In the genomic region with DNA sequence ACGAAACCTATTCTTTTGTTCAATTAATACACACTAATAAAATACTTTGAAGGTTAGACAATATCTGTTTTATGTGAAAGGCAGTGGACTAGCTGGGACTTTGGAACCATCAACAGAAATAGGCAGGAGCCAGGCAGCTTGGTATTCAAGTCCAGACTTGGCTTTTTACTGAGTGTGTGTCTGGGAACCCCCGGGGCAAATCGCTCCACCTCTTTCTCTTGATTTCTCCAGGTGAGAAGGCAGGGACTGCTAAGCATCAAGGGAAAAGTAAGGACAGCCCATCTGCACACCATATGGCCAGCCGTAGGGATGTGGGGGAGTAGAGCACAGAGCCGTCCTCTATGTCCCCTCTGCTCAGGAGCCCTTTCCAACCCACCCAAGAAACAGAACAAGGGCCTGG, we compare ENCODE assay signal across 13 mouse cellular contexts.
DNase-seq lines count a peak whose midpoint lies in the region; ATAC-seq and TF ChIP-seq lines count a peak whose summit lies in the region.
"Had no signal": no experiment of that assay in that cellular context is flagged by ENCODE, and none has a peak within 500 bp of the region (broad histone marks: within the 10 kb centered on the region; RNA-seq: fewer than 3 reads in every experiment).

No protein-coding gene starts in this region.

- H3K4me2 ChIP-seq in liver, embryonic 11.5 days, result no peak overlapping the region
- H3K4me2 ChIP-seq in hindbrain, postnatal 0 days (ENCODE audit: low read depth, low read length), result no peak overlapping the region
- H3K4me2 ChIP-seq: heart, embryonic 11.5 days; hindbrain, embryonic 15.5 days; limb, embryonic 12.5 days had no signal

- TF ChIP-seq POLR2A in liver, adult 2 months (IDR thresholded peaks at IDR 0.05; ENCODE audit: extremely low read depth, insufficient read depth, low read length), result no peak

- peaks cover 7% of the 10 kb centered on the region for H3K4me1 ChIP-seq in liver, adult 2 months (ENCODE audit: control insufficient read depth, insufficient read depth, low read length)
- 0 out of 2 replicates have a peak, but pooled peaks cover 3% of the 10 kb centered on the region for H3K4me1 ChIP-seq in liver, embryonic 11.5 days (replicated peaks; ENCODE audit: control insufficient read depth, insufficient read depth, low read length)
- no peaks in the 10 kb centered on the region for H3K4me1 ChIP-seq in hindbrain, postnatal 0 days (ENCODE audit: insufficient read depth, low read length)

- H3K9ac ChIP-seq in liver, adult 2 months (ENCODE audit: low read depth, low read length), result no peak overlapping the region
- H3K9ac ChIP-seq in liver, embryonic 11.5 days (ENCODE audit: low read depth, low read length), result no peak overlapping the region
- no peak overlapping the region for H3K9ac ChIP-seq in hindbrain, postnatal 0 days (replicated peaks; ENCODE audit: low read length)
- H3K9ac ChIP-seq: hindbrain, embryonic 15.5 days; limb, embryonic 12.5 days had no signal

- H3K27me3 ChIP-seq in liver, adult 2 months (ENCODE audit: control insufficient read depth, insufficient read depth, low read length), result no peaks in the 10 kb centered on the region
- H3K27me3 ChIP-seq in liver, embryonic 11.5 days (replicated peaks; ENCODE audit: control insufficient read depth, insufficient read depth, low read length), result no peaks in the 10 kb centered on the region; the same call in 1 of the 2 replicates
- no peaks in the 10 kb centered on the region for H3K27me3 ChIP-seq in hindbrain, postnatal 0 days (ENCODE audit: insufficient read depth, low read length)
- H3K27me3 ChIP-seq: hindbrain, embryonic 15.5 days had no signal

- no peak overlapping the region for H3K4me3 ChIP-seq in liver, adult 2 months (ENCODE audit: insufficient read depth, low read depth, low read length)
- H3K4me3 ChIP-seq in liver, embryonic 11.5 days (ENCODE audit: low read depth, low read length), result no peak overlapping the region
- H3K4me3 ChIP-seq in hindbrain, postnatal 0 days (ENCODE audit: low read length), result no peak overlapping the region
- H3K4me3 ChIP-seq: erythroblast, embryonic 14.5 days; hindbrain, embryonic 15.5 days; limb, embryonic 12.5 days had no signal

- H3K79me2 ChIP-seq in liver, adult 2 months (ENCODE audit: control insufficient read depth, insufficient read depth, low read length), result no peaks in the 10 kb centered on the region

- no peak for TF ChIP-seq CTCF in liver, adult 2 months (IDR thresholded peaks at IDR 0.05; ENCODE audit: low read depth, low read length)
- TF ChIP-seq CTCF in hindbrain, postnatal 0 days (IDR thresholded peaks at IDR 0.05; ENCODE audit: low read depth), result no peak

- intact Hi-C loops in left cerebral cortex, postnatal 10 days (cut with DNase I), result loop anchor here (10.0 kb wide), 1 partner anchor 95 kb away; no protein-coding TSS in a partner anchor

- H3K9me3 ChIP-seq in liver, embryonic 11.5 days (ENCODE audit: control insufficient read depth, low read length), result no peaks in the 10 kb centered on the region
- no peaks in the 10 kb centered on the region for H3K9me3 ChIP-seq in hindbrain, postnatal 0 days (ENCODE audit: low read length)
- H3K9me3 ChIP-seq: hindbrain, embryonic 15.5 days; limb, embryonic 12.5 days had no signal

- peak; percentile 31 for DNase-seq in cerebellum, adult 9-11 months
- DNase-seq in cerebellum, postnatal 36 days, result no peak
- DNase-seq in liver, adult 2 months (ENCODE audit: extremely low read depth, low read depth, low spot score), result peak; percentile 28
- no peak for DNase-seq in liver, embryonic 11.5 days (ENCODE audit: low spot score)
- peak; percentile 43 for DNase-seq in ZHBTc4 (ENCODE audit: low read depth, low spot score)
- no peak for DNase-seq in hindbrain, postnatal 0 days (ENCODE audit: low spot score)
- no peak for DNase-seq in left cerebral cortex, postnatal 10 days (ENCODE audit: extremely low spot score in 1 of 2, low spot score in 2 of 2)
- DNase-seq in thymus, postnatal 36 days, result no peak
- DNase-seq: thymus, adult 18-20 months had no signal

- no peaks in the 10 kb centered on the region for H3K36me3 ChIP-seq in liver, adult 2 months (ENCODE audit: control insufficient read depth, insufficient read depth, low read length)
- no peaks in the 10 kb centered on the region for H3K36me3 ChIP-seq in liver, embryonic 11.5 days (ENCODE audit: control insufficient read depth, insufficient read depth, low read length)
- H3K36me3 ChIP-seq in hindbrain, postnatal 0 days (ENCODE audit: insufficient read depth, low read length), result no peaks in the 10 kb centered on the region
- H3K36me3 ChIP-seq: hindbrain, embryonic 15.5 days; limb, embryonic 12.5 days had no signal

- no peak overlapping the region for H3K27ac ChIP-seq in liver, adult 2 months (replicated peaks; ENCODE audit: insufficient read depth, low read depth, low read length)
- H3K27ac ChIP-seq in liver, embryonic 11.5 days (ENCODE audit: low read depth, low read length), result no peak overlapping the region
- H3K27ac ChIP-seq in hindbrain, postnatal 0 days, result peak overlapping the region; percentile 26; the same call in 1 of the 2 replicates

- 70% methylated on average over 5 of the region's 5 CpGs for WGBS in liver, adult 2 months
- WGBS in liver, embryonic 11.5 days, result 82% methylated on average over 5 of the region's 5 CpGs
- 70% methylated on average over 5 of the region's 5 CpGs for WGBS in hindbrain, postnatal 0 days

- ATAC-seq in liver, embryonic 11.5 days (replicated peaks; ENCODE audit: low FRiP score), result no peak
- no peak for ATAC-seq in hindbrain, postnatal 0 days

Comparison
In these comparisons a context has a peak if more than half of its experiments do, and no peak if none do; other contexts are left out.
1. DNase-seq: peak in cerebellum, adult 9-11 months (single experiment), liver, adult 2 months (single experiment) and ZHBTc4 (single experiment); none in cerebellum, postnatal 36 days (0 of 2), liver, embryonic 11.5 days (single experiment), hindbrain, postnatal 0 days (single experiment), left cerebral cortex, postnatal 10 days (0 of 2) and thymus, postnatal 36 days (0 of 2).